Mouse (Mus musculus) right cerebral cortex, postnatal 4 days (tissue): Measurements from ENCODE around the gene Klhl8.
"Not testable (repeated sequence)": the region's sequence is repeated elsewhere in the genome, so short reads cannot be mapped to it uniquely, and the experiment has no call there.

Experiments
- DNase-seq: peaks from one replicate; pipeline ENCODE4 v3.0.0-alpha.2; 2022

The Klhl8 gene

GRCm38 (mm10) chr5:103910748-103911409 lies at the start of gene Klhl8:
Klhl8 (minus strand) TSS chr5:103911259.
- peak; percentile 84 for DNase-seq

- DNase-seq, result no peak
Measured at GRCm38 (mm10) chr5:103954638-103955037, 43.6 kb upstream of the Klhl8 start.

GRCm38 (mm10) chr5:103953135-103954083 lies 42.4 kb upstream of the Klhl8 start:
- no peak for DNase-seq

- DNase-seq, result not testable (repeated sequence)
Measured at GRCm38 (mm10) chr5:103950138-103950537, 39.1 kb upstream of the Klhl8 start.

GRCm38 (mm10) chr5:103943183-103943582 lies 32.1 kb upstream of the Klhl8 start:
- DNase-seq, result no peak

GRCm38 (mm10) chr5:103939856-103940255 lies 28.8 kb upstream of the Klhl8 start:
- DNase-seq, result no peak

- DNase-seq, result no peak
Measured at GRCm38 (mm10) chr5:103939350-103939652, 28.2 kb upstream of the Klhl8 start.

- DNase-seq, result no peak
Measured at GRCm38 (mm10) chr5:103938547-103939349, 27.7 kb upstream of the Klhl8 start.

- no peak for DNase-seq
Measured at GRCm38 (mm10) chr5:103936906-103937589, 26.0 kb upstream of the Klhl8 start.

GRCm38 (mm10) chr5:103931924-103932323 lies 20.9 kb upstream of the Klhl8 start:
- not testable (repeated sequence) for DNase-seq

- no peak for DNase-seq
Measured at GRCm38 (mm10) chr5:103930511-103930910, 19.5 kb upstream of the Klhl8 start.

GRCm38 (mm10) chr5:103928196-103928550 lies 17.1 kb upstream of the Klhl8 start:
- no peak for DNase-seq

- peak; percentile 99 for DNase-seq
Measured at GRCm38 (mm10) chr5:103927429-103928195, 16.6 kb upstream of the Klhl8 start.

- DNase-seq, result no peak
Measured at GRCm38 (mm10) chr5:103926398-103926797, 15.3 kb upstream of the Klhl8 start.

GRCm38 (mm10) chr5:103923755-103924154 lies 12.7 kb upstream of the Klhl8 start:
- no peak for DNase-seq

- DNase-seq, result no peak
Measured at GRCm38 (mm10) chr5:103923101-103923500, 12.0 kb upstream of the Klhl8 start.

GRCm38 (mm10) chr5:103922436-103922835 lies 11.4 kb upstream of the Klhl8 start:
- no peak for DNase-seq

- DNase-seq, result no peak
Measured at GRCm38 (mm10) chr5:103919497-103919896, 8.4 kb upstream of the Klhl8 start.

- no peak for DNase-seq
Measured at GRCm38 (mm10) chr5:103918233-103918632, 7.2 kb upstream of the Klhl8 start.

- no peak for DNase-seq
Measured at GRCm38 (mm10) chr5:103917357-103917895, 6.4 kb upstream of the Klhl8 start.

- DNase-seq, result no peak
Measured at GRCm38 (mm10) chr5:103916595-103917356, 5.7 kb upstream of the Klhl8 start.
